Mouse (Mus musculus) granulocyte monocyte progenitor cell, adult 5-6 weeks (primary cell): ENCODE results near the gene Kcnk18. TPM values are rescaled to one million over a fixed set of nuclear protein-coding genes. Genes with fewer than 3 reads are reported as not detected.

Experiments
- ATAC-seq: replicated peaks from 2 replicates; pipeline ENCODE4 v1.8.0; 2016; ENCODE audit warnings: mild to moderate bottlenecking, moderate TSS enrichment, inconsistent platforms; ENCODE audit not compliant: poor library complexity, severe bottlenecking
- total RNA-seq, 2 experiments: library from RNA; stranded (forward) in 1 of 2; stranded (reverse) in 1 of 2; fragments of 200-712, 200-1000 nt in 1 of 2; fragments of >200 nt in 1 of 2; fragmentation: Nextera tagmentation in 1 of 2; gene quantifications; 2 replicates each; pipeline ENCODE4 v1.2.3; 2014 to 2017

Kcnk18 gene
- not detected in 2 replicates for total RNA-seq (2014; fragmentation: Nextera tagmentation)
- total RNA-seq (2017) = not detected in 2 replicates

DNA sequence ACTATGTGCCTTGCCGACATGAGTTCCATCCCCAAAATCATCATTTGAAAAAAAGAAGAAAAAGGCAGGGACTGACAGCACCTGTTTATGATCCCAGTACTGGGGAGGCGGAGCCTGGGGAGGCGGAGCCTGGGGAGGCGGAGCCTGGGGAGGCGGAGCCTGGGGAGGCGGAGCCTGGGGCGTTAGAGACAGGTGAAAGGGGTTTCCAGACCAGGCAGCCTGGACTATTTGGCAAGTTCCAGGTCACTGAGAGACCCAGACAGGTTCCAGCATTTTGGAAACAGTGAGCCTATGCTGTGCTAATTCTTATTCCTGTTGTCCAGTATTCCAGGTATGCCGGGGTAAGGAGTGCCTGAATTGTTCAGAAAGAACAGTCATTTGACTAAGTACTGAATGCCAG is at the start of gene Kcnk18:
Gene Kcnk18 (plus strand): TSS at position 224 of the 400 bp plus-strand sequence.
- ATAC-seq = no peak

DNA sequence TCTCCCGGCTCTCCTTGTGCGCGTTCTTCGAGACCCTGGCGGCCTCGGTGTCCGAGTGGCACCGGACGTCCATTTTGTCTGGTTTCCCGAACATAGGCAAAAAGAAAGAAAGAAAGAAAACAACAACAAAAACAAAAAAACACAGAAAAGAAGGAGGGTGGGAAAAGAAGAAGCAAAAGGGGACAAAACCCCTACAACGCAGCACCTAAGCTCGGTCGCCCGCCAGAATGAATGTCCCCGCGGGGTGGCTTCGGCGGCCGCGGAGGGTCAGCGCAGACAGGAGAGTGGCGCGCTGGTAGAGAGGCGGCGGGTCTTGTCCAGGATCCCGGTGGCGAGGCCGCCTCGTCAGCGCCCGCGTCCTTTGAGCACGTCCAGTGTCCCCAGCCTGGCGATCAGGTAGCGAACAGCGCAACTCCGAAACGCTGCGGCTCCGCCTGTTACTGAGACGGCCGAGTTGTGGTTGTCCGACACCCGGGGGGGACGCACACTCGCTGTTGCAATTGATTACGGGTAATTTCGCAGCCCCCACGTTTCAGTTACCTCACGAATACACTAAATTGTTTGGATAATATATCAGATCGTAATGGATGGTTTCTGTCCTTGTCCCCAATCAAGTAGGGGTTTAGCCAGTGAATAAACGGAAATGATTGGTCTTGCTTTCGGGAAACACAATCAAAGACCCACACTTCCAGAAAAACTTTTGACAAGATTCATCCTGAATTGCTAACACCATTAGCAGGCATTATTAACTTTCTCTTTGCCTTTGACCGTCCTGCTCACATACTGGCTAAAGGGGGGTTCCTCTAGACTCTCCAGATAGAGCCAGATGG is 48.9 kb upstream of the Kcnk18 start, which contains the start of gene Vax1:
Gene Vax1 (minus strand): TSS at position 121 of the 830 bp plus-strand sequence.
- ATAC-seq = no peak

DNA sequence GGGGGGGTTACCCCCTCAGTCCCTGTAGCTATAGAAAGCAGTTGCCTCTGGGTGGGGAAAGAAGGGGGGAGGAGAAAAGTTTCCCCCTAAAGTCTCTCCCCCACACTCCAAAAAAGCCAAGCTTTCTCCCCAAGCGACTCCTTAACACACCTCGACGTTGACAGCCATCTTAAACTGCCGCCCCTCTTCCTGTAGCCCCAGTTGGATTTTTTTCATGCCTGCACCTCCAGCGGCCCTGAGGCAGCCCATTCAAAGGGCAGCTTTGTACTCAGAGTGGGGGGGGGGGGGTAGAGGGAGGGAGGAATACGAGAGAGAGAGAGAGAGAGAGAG is 48.3 kb upstream of the Kcnk18 start:
- no peak for ATAC-seq

DNA sequence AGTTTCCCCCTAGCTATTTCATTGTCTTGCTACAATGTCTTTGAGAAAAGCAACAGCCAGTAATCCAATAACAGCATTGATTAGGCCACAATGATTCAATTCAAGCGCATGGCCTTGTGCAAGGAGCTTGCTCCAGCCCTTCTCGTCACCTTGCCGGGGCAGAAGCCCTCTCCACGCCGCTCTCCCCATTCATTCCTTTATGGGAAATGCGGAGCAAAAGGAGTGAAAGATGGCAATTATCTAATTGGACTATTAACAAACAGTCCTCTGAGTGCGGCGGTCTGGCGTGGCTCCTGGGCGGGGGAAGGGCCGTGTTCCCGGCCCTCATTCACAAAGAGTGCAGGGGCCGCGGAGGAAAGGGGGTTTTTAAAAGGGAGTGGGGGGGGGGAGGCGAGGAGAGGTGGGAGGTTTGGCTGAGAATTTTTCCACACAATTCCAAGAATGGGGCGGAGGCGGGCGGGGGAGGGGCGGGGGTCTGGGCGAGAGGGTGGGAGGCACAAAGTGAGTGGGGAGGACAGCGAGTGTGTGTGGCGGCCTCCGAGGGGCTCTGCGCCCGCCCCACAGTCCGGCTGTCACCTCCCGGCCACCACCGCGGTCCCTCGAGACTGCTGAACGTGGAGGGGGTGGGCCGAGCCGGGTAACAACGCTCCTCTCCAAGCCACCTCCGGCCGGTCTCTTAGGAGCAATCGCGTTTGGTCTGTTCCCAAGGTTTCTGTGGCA is 47.7 kb upstream of the Kcnk18 start:
- no peak for ATAC-seq

DNA sequence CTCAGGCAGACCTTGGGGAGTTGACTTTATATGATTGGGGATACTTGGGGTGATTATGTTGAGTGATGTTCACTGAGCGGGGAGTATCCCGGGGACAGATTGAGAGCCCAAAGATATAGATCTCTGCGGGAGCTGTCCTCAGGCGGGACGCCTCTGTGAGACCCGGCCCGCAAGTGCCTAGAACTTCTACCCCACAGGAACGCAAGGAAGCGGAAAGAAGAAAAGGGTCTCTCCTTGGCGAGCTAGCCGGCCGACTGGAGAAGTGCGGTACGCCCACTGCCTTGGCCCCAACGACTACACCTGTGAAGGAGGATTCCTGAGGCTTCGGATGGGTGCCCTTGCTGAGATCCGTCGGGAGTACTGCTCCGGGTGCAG is 47.2 kb upstream of the Kcnk18 start:
- ATAC-seq = no peak; the same call in 1 of the 2 replicates

DNA sequence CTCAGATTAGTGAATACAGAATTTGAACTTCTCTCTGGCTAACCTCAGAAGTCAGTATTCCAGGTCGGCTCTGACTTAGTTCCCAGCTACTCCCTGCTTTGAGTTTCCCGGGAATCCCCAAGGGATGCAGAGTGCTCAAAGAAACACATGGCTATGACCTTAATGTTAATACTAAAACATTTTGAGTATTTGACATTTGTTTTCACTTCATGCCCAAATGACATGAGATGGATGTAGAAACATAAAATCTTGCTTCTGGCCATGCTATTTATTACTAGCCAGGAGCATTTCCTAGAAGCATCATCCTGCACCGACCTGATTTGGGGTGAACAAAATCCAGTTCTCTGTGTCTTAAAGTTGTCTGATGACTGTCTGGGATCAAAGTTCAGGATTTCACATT is 46.2 kb upstream of the Kcnk18 start:
- no peak for ATAC-seq

DNA sequence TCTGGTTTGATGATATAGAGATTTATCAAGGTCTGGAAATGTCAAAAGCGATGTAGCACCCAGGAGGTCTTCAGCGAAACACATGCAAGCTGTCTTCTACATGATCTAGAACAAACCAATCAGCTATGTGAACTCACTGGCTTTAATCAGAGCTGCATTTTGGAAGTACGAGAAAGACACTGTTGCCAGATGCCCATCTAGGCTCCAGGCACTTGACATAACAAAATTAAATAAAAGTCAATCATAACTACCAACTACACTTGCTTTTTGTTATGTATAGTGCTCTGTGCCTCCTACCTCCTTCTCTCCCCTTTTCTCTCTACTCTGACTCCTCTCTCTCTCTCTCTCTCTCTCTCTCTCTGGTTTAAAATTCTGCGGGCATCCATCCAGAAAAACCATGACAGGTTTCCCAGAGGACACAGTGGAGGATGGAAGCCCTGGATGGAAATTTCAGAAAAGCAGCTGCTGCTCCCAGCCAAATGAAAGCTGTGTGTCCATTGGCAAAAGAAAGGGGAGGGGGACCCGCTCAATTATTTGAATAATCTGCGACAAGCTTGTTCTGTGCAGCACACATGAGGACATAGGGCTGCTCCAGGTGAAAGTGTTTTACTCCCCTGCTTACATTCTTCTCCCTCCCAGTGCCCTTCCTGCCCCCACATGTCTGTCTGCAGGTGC is 45.5 kb upstream of the Kcnk18 start:
- ATAC-seq = no peak

DNA sequence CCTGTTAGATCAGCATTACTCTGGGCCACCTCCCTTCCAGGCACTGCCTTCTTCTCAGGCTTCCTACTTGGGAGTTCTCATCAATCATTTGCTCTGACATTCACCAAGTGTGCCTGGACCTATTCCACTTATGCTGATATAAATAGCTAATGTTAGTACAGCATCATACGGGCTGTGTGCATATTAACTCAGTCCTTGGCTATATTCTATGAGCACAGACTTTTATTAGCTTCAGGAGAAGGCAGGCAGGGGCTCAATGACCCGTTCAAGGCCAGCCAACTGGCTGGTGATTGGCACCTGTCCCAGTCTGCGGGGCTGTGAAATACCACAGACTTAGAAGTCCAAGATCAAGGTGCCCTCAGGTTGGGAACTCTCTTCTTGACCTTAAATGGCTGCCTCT is 35.0 kb upstream of the Kcnk18 start:
- ATAC-seq = no peak

DNA sequence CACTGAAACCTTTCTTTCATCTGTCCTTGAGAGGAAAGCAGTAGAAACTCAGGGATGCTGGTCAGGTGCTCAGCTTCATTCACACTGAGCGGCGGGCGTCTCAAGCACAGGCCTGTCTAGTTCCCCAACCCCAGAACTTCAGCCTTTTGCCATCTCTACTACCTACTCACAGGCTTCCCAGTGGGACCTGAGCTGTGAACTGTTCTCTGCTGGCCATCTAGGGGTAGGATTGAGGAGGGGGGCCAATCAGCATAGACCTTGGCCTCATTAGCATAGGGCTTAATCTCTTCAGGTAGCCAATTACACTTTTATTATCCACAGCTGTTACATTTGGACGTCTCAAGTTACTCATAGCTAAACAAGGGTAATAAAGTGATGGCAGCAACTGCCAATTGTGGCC is 30.0 kb upstream of the Kcnk18 start:
- ATAC-seq = no peak

DNA sequence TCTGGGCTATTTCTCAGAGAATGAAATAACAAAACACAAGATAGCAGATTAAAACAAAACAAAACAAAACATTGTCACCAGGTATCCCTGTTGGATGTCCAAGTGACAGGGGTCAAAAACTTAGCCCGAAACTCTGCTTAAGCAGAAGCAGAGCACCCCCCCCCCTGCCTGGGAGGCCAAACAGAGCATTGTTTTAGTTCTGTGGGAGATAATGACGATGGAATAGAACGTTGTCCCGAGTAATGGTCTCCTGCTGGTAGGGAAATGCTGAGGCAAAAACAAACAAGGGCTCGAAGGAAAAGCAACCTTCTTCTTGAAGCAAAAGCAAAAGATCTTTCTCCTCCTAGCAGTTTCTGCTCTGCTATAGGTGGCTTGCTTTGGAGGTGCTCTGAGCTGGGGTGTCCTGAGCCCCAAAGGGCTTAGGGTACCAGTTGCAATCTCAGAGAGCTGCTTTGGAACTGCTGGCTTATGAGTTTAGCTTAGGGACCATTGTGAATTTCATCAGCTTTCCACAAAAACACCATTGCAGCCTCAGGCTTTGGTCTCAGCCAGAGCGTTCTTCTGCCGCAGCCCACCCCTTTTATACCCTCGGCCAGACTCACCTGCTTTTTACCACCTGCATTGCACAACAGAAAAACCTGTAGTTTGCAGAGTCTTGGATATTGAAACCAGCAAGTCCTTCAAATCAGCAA is 28.4 kb upstream of the Kcnk18 start:
- ATAC-seq = no peak

DNA sequence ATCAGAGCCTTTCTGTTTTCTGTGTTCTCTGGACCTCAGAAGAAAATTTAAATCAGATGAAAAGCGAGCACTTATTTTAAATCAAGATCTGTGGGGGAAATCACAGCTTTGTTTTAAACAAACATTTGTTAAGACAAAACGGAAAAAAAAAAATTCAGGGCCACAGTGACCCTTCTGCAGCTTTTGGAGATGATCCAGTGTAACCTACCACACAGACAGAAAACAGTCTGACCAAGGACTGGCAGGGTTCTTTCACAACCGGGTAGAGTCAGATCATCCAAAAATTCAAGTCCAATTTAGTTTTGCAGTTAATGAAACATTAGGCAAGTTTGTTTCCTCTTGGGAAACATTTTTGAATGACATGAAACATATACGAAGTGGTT is 27.9 kb upstream of the Kcnk18 start:
- ATAC-seq = no peak

DNA sequence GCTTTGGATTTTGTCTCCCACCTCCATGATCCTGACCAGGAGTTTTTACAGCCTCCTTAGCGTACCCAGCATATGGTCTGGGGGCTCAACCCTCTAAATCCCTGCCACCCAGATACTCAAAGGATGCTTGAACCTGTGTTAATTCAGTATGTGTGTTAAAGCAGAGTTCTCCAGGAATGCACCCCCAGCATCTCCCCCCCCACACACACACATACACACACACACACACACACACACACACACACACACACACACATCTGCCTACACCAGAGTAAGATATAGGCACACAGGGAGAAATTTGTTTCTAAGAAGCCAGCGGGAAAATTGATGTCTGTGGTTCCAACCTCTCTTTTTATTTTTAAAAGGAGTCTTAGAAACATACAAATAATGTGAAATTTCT is 26.5 kb upstream of the Kcnk18 start:
- ATAC-seq = no peak

DNA sequence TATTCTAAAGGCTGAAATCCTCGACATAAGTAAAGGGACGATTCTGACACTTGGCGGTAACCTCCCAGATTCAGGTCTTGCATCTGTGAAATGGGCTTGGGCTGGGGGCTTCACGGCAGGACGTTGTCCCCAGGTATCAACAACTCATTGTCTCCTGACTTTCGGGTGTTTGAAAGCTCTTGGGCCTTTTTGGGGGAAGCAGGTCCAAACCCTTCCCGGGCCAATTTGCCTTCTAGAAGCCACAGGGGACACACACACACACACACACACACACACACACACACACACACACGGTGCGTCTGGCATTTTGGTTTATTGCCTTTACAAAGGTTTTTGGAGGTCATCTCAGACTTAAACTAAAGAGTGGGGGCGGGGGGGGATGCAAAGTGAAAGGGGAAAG is 25.6 kb upstream of the Kcnk18 start:
- ATAC-seq = no peak

DNA sequence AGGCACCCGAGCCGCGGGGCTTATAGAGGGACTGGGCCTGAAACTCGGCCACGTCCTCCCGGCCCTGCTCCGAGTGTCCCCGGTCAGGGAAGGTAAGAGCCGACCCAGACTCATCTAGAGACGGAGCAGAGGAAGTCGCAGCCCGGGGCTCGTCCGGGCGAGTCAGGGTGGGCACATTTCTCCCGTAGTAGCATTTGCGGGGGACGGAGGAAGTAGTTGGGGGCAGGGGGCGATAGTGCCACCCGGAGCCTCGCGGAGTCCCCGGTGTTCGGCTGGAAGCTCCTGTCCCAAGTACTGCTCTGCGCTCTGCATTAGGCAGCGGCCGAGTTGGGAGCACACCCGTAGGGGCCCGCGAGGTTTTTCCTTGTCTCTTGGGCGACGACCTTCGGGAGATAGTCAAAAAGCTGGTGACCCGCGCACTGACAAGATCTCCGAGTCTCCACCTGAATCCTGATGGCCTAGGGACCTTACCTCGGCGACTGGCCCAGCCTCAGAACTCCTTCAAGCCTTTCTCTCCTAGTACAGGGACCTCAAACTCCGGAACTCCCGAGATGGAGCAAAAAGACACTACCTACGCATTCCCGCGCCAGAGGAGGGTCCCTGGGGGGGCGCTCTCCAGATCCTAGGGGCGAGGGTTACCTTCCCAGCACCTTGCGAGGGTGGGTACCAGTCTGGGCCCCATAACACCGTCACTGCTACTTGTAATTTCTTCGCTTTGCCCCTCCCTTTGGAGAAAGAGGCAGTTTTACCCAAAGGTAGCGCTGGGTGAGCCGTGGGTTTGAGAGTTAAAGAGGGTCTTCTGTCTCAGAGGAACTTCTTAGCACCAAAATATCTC is 24.8 kb upstream of the Kcnk18 start:
- ATAC-seq = peak; percentile 40

DNA sequence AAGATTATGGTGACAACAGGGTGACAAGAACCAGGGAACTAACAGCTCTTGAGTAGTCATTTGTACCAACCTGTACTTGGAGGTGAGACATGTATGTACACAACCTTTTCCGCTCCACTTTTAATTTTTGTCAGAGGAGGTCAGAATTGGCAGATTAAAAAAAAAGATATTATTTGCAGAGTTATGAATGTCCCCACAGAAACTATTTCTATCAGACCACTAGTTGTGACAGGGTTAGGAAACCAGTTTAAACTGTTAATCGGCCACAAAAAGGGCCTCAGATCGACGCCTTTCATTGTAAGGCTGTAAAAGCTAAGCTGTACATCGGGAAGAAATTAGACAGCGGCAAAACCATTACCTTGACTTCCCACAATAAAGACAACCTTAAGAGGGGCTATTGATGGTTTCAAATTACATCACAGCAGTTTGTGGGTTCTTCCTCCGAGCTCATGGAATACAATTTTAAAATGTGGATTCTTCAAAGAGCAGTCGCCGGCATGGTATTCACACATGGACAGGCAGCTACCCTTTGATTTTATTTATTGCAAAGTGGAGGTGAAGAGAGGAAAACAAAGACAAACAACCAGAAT is 23.7 kb upstream of the Kcnk18 start:
- no peak for ATAC-seq

DNA sequence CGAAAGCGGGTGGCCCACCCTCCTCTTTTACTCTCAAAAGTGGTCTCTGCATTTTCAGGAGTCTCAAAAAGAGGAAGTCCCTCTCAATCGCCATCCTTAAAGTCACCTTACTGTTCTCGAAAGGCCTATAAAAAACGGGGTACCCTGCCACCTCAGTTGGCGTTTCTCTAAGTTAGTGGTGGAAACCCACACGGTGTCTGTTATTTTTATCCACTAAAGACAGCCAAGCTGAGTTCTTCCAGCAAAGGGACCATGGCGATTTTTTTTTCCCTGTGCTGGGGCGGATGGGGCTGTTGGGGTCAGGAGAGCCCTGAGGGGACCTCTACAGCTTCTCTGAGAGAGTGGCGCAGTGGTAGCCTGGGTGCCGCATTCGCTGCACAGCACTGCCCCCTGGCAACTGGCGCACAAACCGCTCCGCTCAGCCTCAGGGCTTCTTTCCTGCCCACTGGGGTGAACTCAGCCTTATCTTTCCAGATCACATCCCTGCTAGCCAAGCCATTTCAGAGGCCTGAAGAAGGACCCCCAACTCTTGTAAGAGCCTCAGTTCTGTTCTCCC is 22.8 kb upstream of the Kcnk18 start:
- ATAC-seq = peak; percentile 62; the same call in 1 of the 2 replicates

DNA sequence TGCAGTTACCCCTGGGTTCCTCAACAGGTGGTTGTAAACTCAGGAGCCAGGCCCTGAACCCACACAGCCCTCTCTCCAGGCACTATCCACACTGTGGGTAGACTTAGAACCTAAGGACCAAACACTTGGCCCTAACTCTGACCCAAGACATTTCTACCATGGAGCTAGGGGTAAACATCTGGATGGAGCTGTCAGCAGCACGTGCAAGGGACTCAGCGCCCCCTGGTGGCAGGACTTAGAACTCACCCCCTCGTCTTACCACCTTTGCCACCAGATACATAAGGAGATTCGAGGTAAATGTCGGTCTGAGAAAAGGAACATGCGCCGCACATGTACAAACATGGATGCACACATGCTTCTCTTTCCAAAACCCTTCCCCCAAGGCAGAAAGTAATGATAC is 20.9 kb upstream of the Kcnk18 start:
- ATAC-seq = peak; percentile 68; the same call in 1 of the 2 replicates

DNA sequence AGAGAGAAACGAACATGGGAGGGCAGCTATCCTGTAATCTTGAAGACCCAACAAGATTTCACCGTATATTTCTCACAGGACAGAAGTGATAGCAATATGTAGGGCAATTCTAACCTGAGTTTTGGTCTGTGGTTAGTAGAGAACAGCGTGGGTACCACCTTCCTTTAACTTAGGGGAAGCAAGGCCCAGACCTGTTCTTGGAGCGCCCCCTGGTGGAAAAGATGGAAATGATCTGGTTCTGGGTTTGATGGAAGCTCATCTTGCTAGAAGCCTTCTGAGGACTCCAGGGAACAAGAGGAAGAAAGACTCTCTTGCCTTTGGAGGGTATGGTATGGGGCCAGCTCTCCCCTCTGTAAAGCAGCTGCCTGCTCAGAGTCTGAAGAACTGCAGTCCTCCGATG is 10.5 kb upstream of the Kcnk18 start:
- peak; percentile 67 for ATAC-seq

DNA sequence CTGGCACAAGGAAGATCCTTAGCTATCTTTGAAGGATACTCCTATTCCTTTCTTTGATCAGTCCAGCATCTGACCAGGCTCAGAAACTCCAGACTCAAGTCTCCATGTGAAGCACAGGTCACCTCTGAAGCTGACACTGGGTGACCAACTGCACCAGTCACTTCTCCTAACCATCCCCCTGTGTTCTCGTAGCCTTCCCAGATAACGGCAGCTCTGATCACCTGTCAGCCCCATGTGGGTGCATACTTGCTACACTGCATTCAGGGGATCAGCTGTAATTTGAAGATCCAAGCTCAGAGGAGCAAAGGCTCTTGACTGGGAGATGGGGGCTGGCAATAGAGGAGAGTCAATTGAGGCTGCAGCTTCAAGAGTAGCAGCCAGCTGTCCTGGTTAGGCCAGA is 10.0 kb upstream of the Kcnk18 start:
- ATAC-seq = no peak
